Mouse (Mus musculus) embryonic fibroblast, embryonic 13.5 days (primary cell): ENCODE results near the gene Ift52.

Experiments
- CTCF ChIP-seq: IDR thresholded peaks from 2 replicates; pipeline ENCODE4 v1.5.1; 2011; ENCODE audit warnings: mild to moderate bottlenecking, control low read depth, low read length, moderate library complexity, borderline replicate concordance; ENCODE audit not compliant: insufficient read depth
- POLR2A ChIP-seq: IDR thresholded peaks from 2 replicates; pipeline ENCODE4 v1.6.1; 2011; ENCODE audit warnings: low read depth, mild to moderate bottlenecking, control low read depth, low read length, moderate library complexity

DNA sequence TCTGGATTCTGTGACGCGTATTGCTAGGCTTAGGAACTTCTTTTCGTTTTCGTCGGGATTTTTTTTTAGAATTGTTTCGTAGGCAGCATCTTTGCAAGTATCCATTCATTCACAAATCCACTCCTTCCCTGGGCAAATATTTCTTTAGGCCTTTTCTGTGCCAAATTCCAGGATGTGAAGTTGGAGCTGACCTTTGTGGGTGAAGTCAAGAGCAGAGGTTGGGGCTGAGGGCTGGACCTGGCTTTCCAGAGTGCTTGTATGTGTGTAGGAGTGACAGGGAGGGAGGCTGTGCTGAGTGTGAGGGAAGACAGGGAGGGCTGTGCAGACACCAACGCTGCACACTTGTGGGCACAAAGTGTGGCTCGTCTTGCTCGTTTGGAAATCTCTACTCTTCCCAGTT is 39.4 kb downstream of the Ift52 start:
- TF ChIP-seq CTCF, result no peak
- TF ChIP-seq POLR2A, result no peak
